Mouse (Mus musculus) stomach, embryonic 14.5 days (tissue): ENCODE results near the gene Slc25a18. TPM values are rescaled to one million over a fixed set of nuclear protein-coding genes. Genes with fewer than 3 reads are reported as not detected.

Experiments used
- ATAC-seq: fragments of 200-750 bp; cut with Nextera tagmentation; 2 replicates; pipeline ENCODE4 v1.8.0; 2017; ENCODE audit warnings: low read depth, moderate TSS enrichment; ENCODE audit not compliant: insufficient number of reproducible peaks, insufficient read depth, low FRiP score
- H3K27ac ChIP-seq: fragments of 300-500 bp; sonication (generic); 2 replicates; pipeline ENCODE4 v1.5.1; 2014; ENCODE audit warnings: mild to moderate bottlenecking, low read length, moderate library complexity, mixed read lengths
- H3K27me3 ChIP-seq: fragments of 300-500 bp; sonication (generic); 2 replicates; pipeline ENCODE4 v1.6.1; 2014; ENCODE audit warnings: low read length, control low read depth, mixed read lengths; ENCODE audit not compliant: control insufficient read depth, insufficient read depth
- H3K36me3 ChIP-seq: fragments of 300-500 bp; sonication (generic); 2 replicates; pipeline ENCODE4 v1.6.1; 2014; ENCODE audit warnings: mild to moderate bottlenecking, control low read depth, low read length, moderate library complexity, mixed read lengths; ENCODE audit not compliant: control insufficient read depth, insufficient read depth
- H3K4me1 ChIP-seq: fragments of 300-500 bp; sonication (generic); 2 replicates; pipeline ENCODE4 v1.6.1; 2014; ENCODE audit warnings: low read length, control low read depth, mixed read lengths; ENCODE audit not compliant: control insufficient read depth, insufficient read depth
- H3K4me2 ChIP-seq: fragments of 300-500 bp; sonication (generic); replicated peaks from 2 replicates; pipeline ENCODE4 v1.6.1; 2014; ENCODE audit warnings: low read depth, low read length, control low read depth
- H3K4me3 ChIP-seq: fragments of 300-500 bp; sonication (generic); 2 replicates; pipeline ENCODE4 v1.5.1; 2014; ENCODE audit warnings: low read depth, low read length, control low read depth
- H3K9ac ChIP-seq: fragments of 300-500 bp; sonication (generic); replicated peaks from 2 replicates; pipeline ENCODE4 v1.6.1; 2014; ENCODE audit warnings: low read depth, mild to moderate bottlenecking, control low read depth, low read length, moderate library complexity, mixed read lengths
- H3K9me3 ChIP-seq: fragments of 300-500 bp; sonication (generic); 2 replicates; pipeline ENCODE4 v1.6.1; 2016; ENCODE audit warnings: low read depth, low read length, control low read depth; ENCODE audit not compliant: control insufficient read depth
- WGBS: fragments of 180-500 bp; shearing (Covaris S2); extraction: QIAGEN DNeasy Blood & Tissue Kit; methylation state at CpG from one replicate; pipeline ENCODE4 v1.1.7; 2014; 5-methylcytosine and 5-hydroxymethylcytosine counted together
- polyA plus RNA-seq: library from polyadenylated mRNA; unstranded; fragments of >200 nt; fragmentation: Nextera tagmentation; extraction: Ambion mirVana; gene quantifications from 2 replicates; pipeline ENCODE4 v1.2.1, GENCODE M21; 2014

Gene Slc25a18
- polyA plus RNA-seq, 1 experiment from 2014 or later, result 0.20 TPM

DNA sequence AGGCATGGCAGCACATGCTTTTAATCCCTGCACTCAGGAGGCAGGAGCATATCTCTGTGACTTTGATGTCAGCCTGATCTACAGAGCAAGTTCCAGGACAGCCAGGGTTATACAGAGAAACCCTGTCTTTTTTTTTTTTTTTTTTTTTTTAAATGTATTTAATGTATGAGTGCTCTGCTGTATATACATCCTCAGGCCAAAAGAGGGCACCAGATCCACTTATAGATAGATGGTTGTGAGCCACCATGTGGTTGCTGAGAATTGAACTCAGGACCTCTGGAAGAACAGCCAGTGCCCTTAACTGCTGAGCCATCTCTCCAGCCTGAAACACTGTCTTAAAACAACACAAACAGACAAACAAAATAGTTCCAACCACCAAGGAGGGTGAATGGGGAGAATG lies 15.5 kb downstream of the Slc25a18 start:
- no peak for ATAC-seq
- H3K9ac ChIP-seq, result no peak overlapping the region
- no peak overlapping the region for H3K4me3 ChIP-seq

DNA sequence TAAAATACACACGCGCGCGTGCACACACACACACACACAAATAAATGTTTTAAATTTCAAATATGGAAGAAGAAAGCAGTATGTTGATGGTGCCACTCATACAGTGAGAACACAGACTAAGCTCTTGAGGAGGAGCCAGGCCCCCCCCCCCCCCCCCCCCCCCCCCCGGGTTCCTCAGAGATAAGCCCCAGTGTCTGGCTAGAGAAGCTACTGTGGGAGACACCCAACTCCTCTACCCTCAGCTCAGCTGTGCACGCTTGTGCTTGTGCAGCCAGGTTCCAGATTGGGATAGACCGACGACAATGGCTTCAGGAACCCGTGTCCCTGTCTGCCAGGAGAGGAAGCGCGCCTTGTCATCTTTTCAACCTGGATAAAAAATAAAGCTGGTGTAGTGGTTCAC lies 16.8 kb downstream of the Slc25a18 start:
- H3K36me3 ChIP-seq, result peaks cover 21% of the 10 kb centered on the region
- ATAC-seq, result no peak
- no peaks in the 10 kb centered on the region for H3K4me1 ChIP-seq
- H3K27me3 ChIP-seq, result no peaks in the 10 kb centered on the region
- no peak overlapping the region for H3K9ac ChIP-seq
- no peak overlapping the region for H3K4me3 ChIP-seq
- H3K9me3 ChIP-seq, result no peaks in the 10 kb centered on the region
- H3K4me2 ChIP-seq, result no peak overlapping the region
- H3K27ac ChIP-seq, result no peak overlapping the region
- WGBS, result 84% methylated on average over 11 of the region's 11 CpGs

More for the DNA sequence above, 15.5 kb downstream of the Slc25a18 start:
- Histone ChIP-seq H3K9me3 (no peaks in the 10 kb centered on the region), H3K27me3 (no peaks in the 10 kb centered on the region), H3K4me2 (no peak overlapping the region), H3K27ac (no peak overlapping the region), H3K36me3 (peaks cover 10% of the 10 kb centered on the region), H3K4me1 (no peaks in the 10 kb centered on the region)

GRCm38 (mm10) chr6:120790717-120791116 lies 17.3 kb downstream of the Slc25a18 start:
- no peak overlapping the region for H3K4me2 ChIP-seq
- no peak for ATAC-seq
- 78% methylated on average over 5 of the region's 5 CpGs for WGBS

GRCm38 (mm10) chr6:120792947-120793346 lies 19.6 kb downstream of the Slc25a18 start:
- Histone ChIP-seq H3K4me3 (no peak overlapping the region), H3K27ac (no peak overlapping the region), H3K4me1 (no peaks in the 10 kb centered on the region), H3K4me2 (no peak overlapping the region), H3K9ac (no peak overlapping the region), H3K36me3 (peaks cover 41% of the 10 kb centered on the region), H3K27me3 (no peaks in the 10 kb centered on the region), H3K9me3 (no peaks in the 10 kb centered on the region)
- 84% methylated on average over 8 of the region's 8 CpGs for WGBS
- no peak for ATAC-seq

More at GRCm38 (mm10) chr6:120790717-120791116, 17.3 kb downstream of the Slc25a18 start:
- Histone ChIP-seq H3K27me3 (no peaks in the 10 kb centered on the region), H3K27ac (no peak overlapping the region), H3K36me3 (peaks cover 26% of the 10 kb centered on the region), H3K9me3 (no peaks in the 10 kb centered on the region), H3K9ac (no peak overlapping the region), H3K4me3 (no peak overlapping the region), H3K4me1 (no peaks in the 10 kb centered on the region)

- Histone ChIP-seq H3K4me3 (no peak overlapping the region), H3K9ac (no peak overlapping the region), H3K27ac (no peak overlapping the region), H3K36me3 (peaks cover 61% of the 10 kb centered on the region), H3K9me3 (no peaks in the 10 kb centered on the region), H3K4me2 (no peak overlapping the region), H3K27me3 (no peaks in the 10 kb centered on the region), H3K4me1 (no peaks in the 10 kb centered on the region)
- 80% methylated on average over 5 of the region's 5 CpGs for WGBS
- no peak for ATAC-seq
These were observed 22.2 kb downstream of the Slc25a18 start for GRCm38 (mm10) chr6:120795422-120796086.

- H3K27ac ChIP-seq, result no peak overlapping the region
- H3K36me3 ChIP-seq, result peaks cover 66% of the 10 kb centered on the region
- H3K4me2 ChIP-seq, result no peak overlapping the region
- ATAC-seq, result no peak
- no peaks in the 10 kb centered on the region for H3K27me3 ChIP-seq
- 90% methylated on average over 2 of the region's 2 CpGs for WGBS
- no peak overlapping the region for H3K9ac ChIP-seq
- no peak overlapping the region for H3K4me3 ChIP-seq
- no peaks in the 10 kb centered on the region for H3K9me3 ChIP-seq
- no peaks in the 10 kb centered on the region for H3K4me1 ChIP-seq
These were observed 22.7 kb downstream of the Slc25a18 start for GRCm38 (mm10) chr6:120796111-120796510.

GRCm38 (mm10) chr6:120798019-120798418 lies 24.6 kb downstream of the Slc25a18 start:
- peak; percentile 47 for ATAC-seq
- no peak overlapping the region for H3K9ac ChIP-seq
- no peak overlapping the region for H3K4me3 ChIP-seq
- H3K36me3 ChIP-seq, result peaks cover 75% of the 10 kb centered on the region
- WGBS, result 86% methylated on average over 7 of the region's 7 CpGs
- no peaks in the 10 kb centered on the region for H3K9me3 ChIP-seq
- H3K27me3 ChIP-seq, result no peaks in the 10 kb centered on the region
- H3K27ac ChIP-seq, result peak overlapping the region; percentile 40; the same call in 1 of the 2 replicates
- no peak overlapping the region for H3K4me2 ChIP-seq
- H3K4me1 ChIP-seq, result no peaks in the 10 kb centered on the region

GRCm38 (mm10) chr6:120798905-120799304 lies 25.5 kb downstream of the Slc25a18 start:
- H3K9me3 ChIP-seq, result no peaks in the 10 kb centered on the region
- no peak overlapping the region for H3K9ac ChIP-seq
- H3K4me2 ChIP-seq, result no peak overlapping the region
- WGBS, result 85% methylated on average over 4 of the region's 4 CpGs
- no peaks in the 10 kb centered on the region for H3K27me3 ChIP-seq
- H3K27ac ChIP-seq, result no peak overlapping the region
- H3K4me1 ChIP-seq, result no peaks in the 10 kb centered on the region
- H3K36me3 ChIP-seq, result peaks cover 76% of the 10 kb centered on the region
- no peak for ATAC-seq
- no peak overlapping the region for H3K4me3 ChIP-seq

DNA sequence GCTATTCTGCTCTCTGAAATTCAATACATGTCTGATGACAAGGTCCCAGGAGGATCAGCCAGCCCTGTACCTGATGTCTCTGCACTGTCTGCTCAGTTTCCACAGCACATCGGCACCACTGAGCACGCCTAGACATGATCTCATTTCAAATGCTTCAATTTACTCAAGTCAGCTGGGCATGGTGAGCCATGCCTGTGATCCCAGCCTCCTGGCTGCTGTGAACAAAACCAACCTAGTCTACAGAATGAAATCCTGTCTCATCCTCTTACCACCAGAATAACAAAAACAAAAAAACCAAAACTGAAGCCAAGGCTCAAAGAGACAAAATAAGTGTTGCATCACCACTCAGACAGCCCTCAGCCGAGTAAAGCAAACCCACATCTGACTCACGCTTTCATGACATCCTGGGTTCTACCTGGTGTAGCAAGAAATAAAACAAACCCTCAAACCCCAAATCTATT lies 26.2 kb downstream of the Slc25a18 start:
- no peak overlapping the region for H3K4me3 ChIP-seq
- no peak overlapping the region for H3K27ac ChIP-seq
- H3K4me2 ChIP-seq, result no peak overlapping the region
- H3K27me3 ChIP-seq, result no peaks in the 10 kb centered on the region
- H3K4me1 ChIP-seq, result no peaks in the 10 kb centered on the region
- no peak for ATAC-seq
- H3K9ac ChIP-seq, result no peak overlapping the region
- H3K9me3 ChIP-seq, result no peaks in the 10 kb centered on the region
- H3K36me3 ChIP-seq, result peaks cover 74% of the 10 kb centered on the region
- 91% methylated on average over 4 of the region's 4 CpGs for WGBS
